Mouse (Mus musculus) heart, adult 18-20 months (tissue): ENCODE measurements around the gene Ddx43. TPM values are rescaled to one million over a fixed set of nuclear protein-coding genes. Genes with fewer than 3 reads are reported as not detected.
"Not testable (repeated sequence)": the region's sequence is repeated elsewhere in the genome, so short reads cannot be mapped to it uniquely, and the experiment has no call there.

ENCODE experiments used
- DNase-seq, 2 experiments: peaks; one replicate each; pipeline ENCODE4 v3.0.0; 2021 to 2022; ENCODE audit warnings: mixed read lengths in 1 of 2
- long read RNA-seq, 2 experiments: library from polyadenylated mRNA; stranded (forward); transcript quantifications; one replicate each; pipeline ENCODE4 v2.0.0; 2021
- total RNA-seq, 2 experiments: library from RNA; stranded (reverse); gene quantifications; 2 replicates each; pipeline ENCODE4 v1.2.3; 2021

Ddx43 gene
- total RNA-seq, result not detected
- long read RNA-seq, experiment 1, result 0 reads
- long read RNA-seq, experiment 2, result 0 reads

- DNase-seq, result peak; percentile 7 to 12
Measured at GRCm38 (mm10) chr9:78395630-78396351, at the start of gene Ddx43. TSS of gene Ddx43 (plus strand) at chr9:78395777.

- no peak for DNase-seq
Measured at GRCm38 (mm10) chr9:78347004-78347403, 48.6 kb upstream of the Ddx43 start.

- peak; percentile 36 to 39 for DNase-seq
Measured at GRCm38 (mm10) chr9:78348206-78349004, 47.2 kb upstream of the Ddx43 start.

GRCm38 (mm10) chr9:78349141-78349540 lies 46.4 kb upstream of the Ddx43 start:
- DNase-seq, result not testable (repeated sequence)

- not testable (repeated sequence) for DNase-seq
Measured at GRCm38 (mm10) chr9:78350007-78350406, 45.6 kb upstream of the Ddx43 start.

GRCm38 (mm10) chr9:78351504-78352220 lies 43.9 kb upstream of the Ddx43 start:
- DNase-seq, result no peak

GRCm38 (mm10) chr9:78354665-78355578 lies 40.7 kb upstream of the Ddx43 start:
- DNase-seq, result peak in 1 of 2 experiments; percentile 15

- no peak for DNase-seq
Measured at GRCm38 (mm10) chr9:78355611-78356010, 40.0 kb upstream of the Ddx43 start, which contains the start of gene Gsta2. TSS of gene Gsta2 (minus strand) at chr9:78355788.

GRCm38 (mm10) chr9:78358053-78358452 lies 37.5 kb upstream of the Ddx43 start:
- peak; percentile 38 to 79 for DNase-seq

- DNase-seq, result no peak
Measured at GRCm38 (mm10) chr9:78359750-78360483, 35.7 kb upstream of the Ddx43 start.

- DNase-seq, result no peak
Measured at GRCm38 (mm10) chr9:78360484-78360872, 35.1 kb upstream of the Ddx43 start.

- DNase-seq, result no peak
Measured at GRCm38 (mm10) chr9:78363374-78363773, 32.2 kb upstream of the Ddx43 start.

GRCm38 (mm10) chr9:78364701-78365100 lies 30.9 kb upstream of the Ddx43 start:
- DNase-seq, result no peak

GRCm38 (mm10) chr9:78365850-78366544 lies 29.6 kb upstream of the Ddx43 start:
- no peak for DNase-seq

GRCm38 (mm10) chr9:78367959-78368358 lies 27.6 kb upstream of the Ddx43 start, which contains the start of gene Dppa5a:
TSS of gene Dppa5a (minus strand) at chr9:78368177.
- not testable (repeated sequence) for DNase-seq

- no peak for DNase-seq
Measured at GRCm38 (mm10) chr9:78368671-78369293, 26.8 kb upstream of the Ddx43 start.

- DNase-seq, result no peak
Measured at GRCm38 (mm10) chr9:78369349-78369748, 26.2 kb upstream of the Ddx43 start.

- no peak for DNase-seq
Measured at GRCm38 (mm10) chr9:78369786-78370185, 25.8 kb upstream of the Ddx43 start.

- DNase-seq, result no peak
Measured at GRCm38 (mm10) chr9:78371441-78371840, 24.1 kb upstream of the Ddx43 start.
